Mouse (Mus musculus) hindbrain, embryonic 16.5 days (tissue): ENCODE results near the gene Ovol2. TPM values are rescaled to one million over a fixed set of nuclear protein-coding genes. Genes with fewer than 3 reads are reported as not detected.

Experiments used
- ATAC-seq: fragments of 200-750 bp; cut with Nextera tagmentation; 2 replicates; pipeline ENCODE4 v1.8.0; 2017; ENCODE audit warnings: moderate TSS enrichment, moderate library complexity
- H3K27ac ChIP-seq: fragments of 300-500 bp; sonication (generic); 2 replicates; pipeline ENCODE4 v1.5.1; 2014; ENCODE audit warnings: low read depth, mild to moderate bottlenecking, control low read depth, low read length, moderate library complexity
- H3K27me3 ChIP-seq: fragments of 300-500 bp; sonication (generic); replicated peaks from 2 replicates; pipeline ENCODE4 v1.6.1; 2014; ENCODE audit warnings: low read length; ENCODE audit not compliant: control insufficient read depth, insufficient read depth
- H3K36me3 ChIP-seq: fragments of 300-500 bp; sonication (generic); 2 replicates; pipeline ENCODE4 v1.6.1; 2014; ENCODE audit warnings: mild to moderate bottlenecking, low read length, moderate library complexity, mixed read lengths; ENCODE audit not compliant: control insufficient read depth, insufficient read depth
- H3K4me1 ChIP-seq: fragments of 300-500 bp; sonication (generic); 2 replicates; pipeline ENCODE4 v1.6.1; 2014; ENCODE audit warnings: low read depth, low read length; ENCODE audit not compliant: control insufficient read depth, insufficient read depth
- H3K4me2 ChIP-seq: fragments of 300-500 bp; sonication (generic); 2 replicates; pipeline ENCODE4 v1.6.1; 2014; ENCODE audit warnings: mild to moderate bottlenecking, low read length, control low read depth, moderate library complexity
- H3K4me3 ChIP-seq: fragments of 300-500 bp; sonication (generic); 2 replicates; pipeline ENCODE4 v1.5.1; 2014; ENCODE audit warnings: mild to moderate bottlenecking, low read length, control low read depth, moderate library complexity
- H3K9ac ChIP-seq: fragments of 300-500 bp; sonication (generic); 2 replicates; pipeline ENCODE4 v1.6.1; 2014; ENCODE audit warnings: low read depth, mild to moderate bottlenecking, control low read depth, low read length, moderate library complexity
- H3K9me3 ChIP-seq: fragments of 300-500 bp; sonication (generic); 2 replicates; pipeline ENCODE4 v1.6.1; 2014; ENCODE audit warnings: mild to moderate bottlenecking, low read length, moderate library complexity; ENCODE audit not compliant: control insufficient read depth
- WGBS: fragments of 180-500 bp; shearing (Covaris S2); extraction: QIAGEN DNeasy Blood & Tissue Kit; methylation state at CpG from one replicate; pipeline ENCODE4 v1.1.7; 2014; 5-methylcytosine and 5-hydroxymethylcytosine counted together
- polyA plus RNA-seq: library from polyadenylated mRNA; unstranded; fragments of >200 nt; fragmentation: Nextera tagmentation; extraction: Ambion mirVana; gene quantifications from 2 replicates; pipeline ENCODE4 v1.2.1, GENCODE M21; 2015

Gene Ovol2
- polyA plus RNA-seq: 0.10 TPM in 1 of 2 replicates, not detected in the other

- ATAC-seq: peak; percentile 62
- H3K4me3 ChIP-seq: peak within 1 kb of the TSS; percentile 52
- H3K4me1 ChIP-seq: peaks cover 29% of the 10 kb centered on the region
- H3K27ac ChIP-seq: no peak within 1 kb of the TSS
- H3K36me3 ChIP-seq: no peaks in the 10 kb centered on the region
- H3K27me3 ChIP-seq: peaks cover 53% of the 10 kb centered on the region
- H3K4me2 ChIP-seq: peak within 1 kb of the TSS; percentile 95
- no peaks in the 10 kb centered on the region for H3K9me3 ChIP-seq
- WGBS: under 1% methylated on average over 62 of the region's 62 CpGs
- H3K9ac ChIP-seq: peak within 1 kb of the TSS; percentile 46
Observed at GRCm38 (mm10) chr2:144331401-144332302, at the start of gene Ovol2. Ovol2 (minus strand) TSS chr2:144332146.

- Histone ChIP-seq H3K27ac (no peak overlapping the region), H3K4me1 (no peaks in the 10 kb centered on the region), H3K9ac (no peak overlapping the region), H3K9me3 (no peaks in the 10 kb centered on the region), H3K27me3 (no peaks in the 10 kb centered on the region), H3K4me2 (no peak overlapping the region), H3K36me3 (peaks cover 20% of the 10 kb centered on the region), H3K4me3 (no peak overlapping the region)
- 92% methylated on average over 4 of the region's 4 CpGs for WGBS
- no peak for ATAC-seq
Observed at GRCm38 (mm10) chr2:144381741-144382140, 49.8 kb upstream of the Ovol2 start.

- 73% methylated on average over 3 of the region's 3 CpGs for WGBS
- Histone ChIP-seq H3K36me3 (peaks cover 21% of the 10 kb centered on the region), H3K4me3 (no peak overlapping the region), H3K4me1 (no peaks in the 10 kb centered on the region), H3K9me3 (no peaks in the 10 kb centered on the region), H3K27ac (no peak overlapping the region), H3K9ac (no peak overlapping the region), H3K4me2 (no peak overlapping the region), H3K27me3 (no peaks in the 10 kb centered on the region)
- ATAC-seq: no peak
Observed at GRCm38 (mm10) chr2:144381293-144381692, 49.3 kb upstream of the Ovol2 start.

- no peak overlapping the region for H3K27ac ChIP-seq
- no peak overlapping the region for H3K4me3 ChIP-seq
- 93% methylated on average over 10 of the region's 10 CpGs for WGBS
- no peak overlapping the region for H3K4me2 ChIP-seq
- no peak for ATAC-seq
- no peak overlapping the region for H3K9ac ChIP-seq
- no peaks in the 10 kb centered on the region for H3K9me3 ChIP-seq
- peaks cover 7% of the 10 kb centered on the region for H3K4me1 ChIP-seq
- H3K36me3 ChIP-seq: peaks cover 14% of the 10 kb centered on the region; the same call in 1 of the 2 replicates
- no peaks in the 10 kb centered on the region for H3K27me3 ChIP-seq
Observed at GRCm38 (mm10) chr2:144375063-144375703, 43.2 kb upstream of the Ovol2 start.

GRCm38 (mm10) chr2:144373063-144373462 is 41.1 kb upstream of the Ovol2 start:
- peaks cover 11% of the 10 kb centered on the region; the same call in 1 of the 2 replicates for H3K36me3 ChIP-seq
- no peak overlapping the region for H3K9ac ChIP-seq
- ATAC-seq: no peak
- H3K4me2 ChIP-seq: no peak overlapping the region
- H3K4me1 ChIP-seq: peaks cover 12% of the 10 kb centered on the region
- H3K27ac ChIP-seq: no peak overlapping the region
- H3K27me3 ChIP-seq: no peaks in the 10 kb centered on the region
- no peaks in the 10 kb centered on the region for H3K9me3 ChIP-seq
- no peak overlapping the region for H3K4me3 ChIP-seq
- whole genome bisulfite sequencing: 93% methylated on average over 9 of the region's 9 CpGs

- H3K9me3 ChIP-seq: no peaks in the 10 kb centered on the region
- H3K4me3 ChIP-seq: no peak overlapping the region
- no peak for ATAC-seq
- H3K27ac ChIP-seq: no peak overlapping the region
- 92% methylated on average over 4 of the region's 4 CpGs for WGBS
- H3K4me2 ChIP-seq: no peak overlapping the region
- peaks cover 5% of the 10 kb centered on the region; the same call in 1 of the 2 replicates for H3K36me3 ChIP-seq
- H3K27me3 ChIP-seq: no peaks in the 10 kb centered on the region
- H3K9ac ChIP-seq: no peak overlapping the region
- peaks cover 12% of the 10 kb centered on the region for H3K4me1 ChIP-seq
Observed at GRCm38 (mm10) chr2:144371566-144371965, 39.6 kb upstream of the Ovol2 start.

- ATAC-seq: peak; percentile 48; the same call in 1 of the 2 replicates
- peaks cover 4% of the 10 kb centered on the region; the same call in 1 of the 2 replicates for H3K36me3 ChIP-seq
- peak overlapping the region; percentile 79 for H3K9ac ChIP-seq
- WGBS: 1% methylated on average over 12 of the region's 12 CpGs
- H3K4me2 ChIP-seq: peak overlapping the region; percentile 63
- H3K9me3 ChIP-seq: no peaks in the 10 kb centered on the region
- H3K4me1 ChIP-seq: peaks cover 12% of the 10 kb centered on the region
- H3K4me3 ChIP-seq: peak overlapping the region; percentile 68
- H3K27ac ChIP-seq: peak overlapping the region; percentile 95
- no peaks in the 10 kb centered on the region for H3K27me3 ChIP-seq
Observed at GRCm38 (mm10) chr2:144369511-144369910, 37.6 kb upstream of the Ovol2 start.

GRCm38 (mm10) chr2:144369020-144369421 is 37.1 kb upstream of the Ovol2 start:
- no peaks in the 10 kb centered on the region for H3K27me3 ChIP-seq
- 2% methylated on average over 39 of the region's 43 CpGs for WGBS
- peak; percentile 93 for ATAC-seq
- peak overlapping the region; percentile 68 for H3K4me3 ChIP-seq
- peak overlapping the region; percentile 95 for H3K27ac ChIP-seq
- H3K4me2 ChIP-seq: peak overlapping the region; percentile 63
- H3K36me3 ChIP-seq: peaks cover 4% of the 10 kb centered on the region; the same call in 1 of the 2 replicates
- H3K9ac ChIP-seq: peak overlapping the region; percentile 79
- no peaks in the 10 kb centered on the region for H3K9me3 ChIP-seq
- peaks cover 12% of the 10 kb centered on the region for H3K4me1 ChIP-seq
